In the genomic region with DNA sequence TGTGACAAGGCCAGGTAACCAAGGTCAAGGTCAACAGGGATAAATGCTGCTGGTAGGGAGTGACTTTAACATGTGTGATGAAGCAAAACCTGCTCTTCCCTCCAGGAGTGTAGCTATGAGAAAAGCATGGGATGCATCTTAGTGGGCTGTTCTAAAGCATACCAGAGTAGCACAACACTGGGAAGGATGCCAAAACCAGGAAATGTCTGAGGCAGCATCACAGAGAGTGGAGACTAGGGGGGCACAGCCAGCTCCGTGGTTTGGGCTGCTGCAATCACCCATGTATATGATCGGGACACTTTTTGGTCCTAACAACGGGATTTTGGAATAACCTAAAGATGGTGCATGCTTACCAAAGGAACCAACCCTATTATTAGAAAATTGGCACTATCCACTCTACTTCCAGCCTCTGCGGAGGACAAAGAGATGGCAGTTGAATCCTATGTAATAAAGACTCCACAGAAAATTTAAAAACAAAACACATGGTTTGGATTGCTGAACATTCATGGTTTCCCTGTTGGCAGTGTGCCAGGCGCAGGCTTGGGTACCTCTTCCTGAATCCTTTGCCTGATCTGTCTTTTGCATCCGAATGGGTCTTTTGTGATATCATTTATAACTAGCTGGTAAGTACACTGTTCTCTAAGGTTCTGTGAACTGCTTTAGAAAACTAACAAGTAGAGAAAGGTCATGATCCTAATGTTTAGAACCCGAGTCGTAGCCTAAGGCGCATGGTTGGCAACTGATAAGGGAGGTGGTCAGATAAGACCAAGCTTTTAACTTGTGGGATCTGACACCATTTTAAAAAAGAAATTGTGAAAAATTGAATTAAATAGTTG, we compare ENCODE assay signal across 12 mouse cellular contexts. TPM values are rescaled to one million over a fixed set of nuclear protein-coding genes. Genes with fewer than 3 reads are reported as not detected.
DNase-seq lines count a peak whose midpoint lies in the region; ATAC-seq and TF ChIP-seq lines count a peak whose summit lies in the region.
"Had no signal": no experiment of that assay in that cellular context is flagged by ENCODE, and none has a peak within 500 bp of the region (broad histone marks: within the 10 kb centered on the region; RNA-seq: fewer than 3 reads in every experiment).

No protein-coding gene starts in this region.

- H3K9me3 ChIP-seq in lung, embryonic 14.5 days (ENCODE audit: low read depth, low read length) = no peaks in the 10 kb centered on the region
- H3K9me3 ChIP-seq in liver, embryonic 16.5 days (replicated peaks; ENCODE audit: control insufficient read depth, low read length) = no peaks in the 10 kb centered on the region

- no peak overlapping the region for H3K4me2 ChIP-seq in lung, embryonic 14.5 days
- H3K4me2 ChIP-seq in liver, embryonic 16.5 days (ENCODE audit: low read depth, low read length) = peak overlapping the region; percentile 2; the same call in 1 of the 2 replicates

- peak; percentile 81 for ATAC-seq in lung, embryonic 14.5 days (ENCODE audit: insufficient read depth)
- ATAC-seq in erythroblast, adult 5-6 weeks (replicated peaks; ENCODE audit: low FRiP score, poor library complexity, severe bottlenecking) = peak; percentile 57
- peak; percentile 30 for ATAC-seq in liver, embryonic 16.5 days (ENCODE audit: low read depth)

- no peak for TF ChIP-seq CTCF in lung, embryonic 14.5 days (IDR thresholded peaks at IDR 0.05; ENCODE audit: low read depth)

- H3K36me3 ChIP-seq in lung, embryonic 14.5 days (ENCODE audit: insufficient read depth) = no peaks in the 10 kb centered on the region
- no peaks in the 10 kb centered on the region for H3K36me3 ChIP-seq in liver, embryonic 16.5 days (ENCODE audit: control insufficient read depth, insufficient read depth)

- peak; percentile 80 for DNase-seq in lung, embryonic 14.5 days
- no peak for DNase-seq in lung, adult 18-20 months
- DNase-seq in NIH3T3 (ENCODE audit: low read depth) = peak; percentile 64
- DNase-seq in adrenal gland, postnatal 10 days = no peak
- no peak for DNase-seq in layer of hippocampus, adult 9-10 months (ENCODE audit: low spot score)
- DNase-seq: cerebellum, adult 18-20 months; kidney, postnatal 4 days; lung, postnatal 14 days; right cerebral cortex, postnatal 25 days had no signal

- WGBS in lung, embryonic 14.5 days = 52% methylated on average over 9 of the region's 9 CpGs
- 28% methylated on average over 9 of the region's 9 CpGs for whole genome bisulfite sequencing in liver, embryonic 16.5 days (ENCODE audit: insufficient replicate concordance)

- no peak overlapping the region for H3K9ac ChIP-seq in lung, embryonic 14.5 days
- H3K9ac ChIP-seq in liver, embryonic 16.5 days (ENCODE audit: low read depth, low read length) = no peak overlapping the region

- H3K27me3 ChIP-seq in lung, embryonic 14.5 days (ENCODE audit: insufficient read depth, low read length) = no peaks in the 10 kb centered on the region
- no peaks in the 10 kb centered on the region for H3K27me3 ChIP-seq in liver, embryonic 16.5 days (ENCODE audit: control insufficient read depth, insufficient read depth, low read depth, low read length)

- H3K27ac ChIP-seq in lung, embryonic 14.5 days (ENCODE audit: low read depth) = no peak overlapping the region
- peak overlapping the region; percentile 85 for H3K27ac ChIP-seq in liver, embryonic 16.5 days (ENCODE audit: low read length)
- H3K27ac ChIP-seq: stomach, postnatal 0 days had no signal

- no peak overlapping the region for H3K4me3 ChIP-seq in lung, embryonic 14.5 days (ENCODE audit: low read depth, low read length)
- no peak overlapping the region for H3K4me3 ChIP-seq in liver, embryonic 16.5 days (ENCODE audit: low read depth, low read length)

- no peaks in the 10 kb centered on the region for H3K4me1 ChIP-seq in lung, embryonic 14.5 days (ENCODE audit: insufficient read depth)
- H3K4me1 ChIP-seq in liver, embryonic 16.5 days (ENCODE audit: control insufficient read depth, low read depth, low read length) = peaks cover 51% of the 10 kb centered on the region

RNA-seq across cellular contexts. Expression of gene Prkaa1, which starts 5.4 kb away (rescaled TPM):
- 22.3 and 23.3 TPM in 2 replicates for polyA plus RNA-seq in lung, embryonic 14.5 days (2014; fragmentation: Nextera tagmentation; extraction: Ambion mirVana)
- 13.6 and 19.8 TPM in 2 replicates for total RNA-seq in erythroblast, adult 5-6 weeks (2015; ENCODE audit: low replicate concordance)
- 12.0 and 14.8 TPM in 2 replicates for total RNA-seq in erythroblast, adult 5-6 weeks (2017; ENCODE audit: low replicate concordance)
- 11.8 and 12.3 TPM in 2 replicates for polyA plus RNA-seq in liver, embryonic 16.5 days (2015; fragmentation: Nextera tagmentation; extraction: Ambion mirVana)
- total RNA-seq in adrenal gland, postnatal 10 days (2021) = 10 to 100 TPM; 27.8 to 31.8 TPM

RNA-seq across cellular contexts. Expression of gene Rpl37, which starts 21.8 kb away (rescaled TPM):
- 683 and 808 TPM in 2 replicates for polyA plus RNA-seq in lung, embryonic 14.5 days (2014; fragmentation: Nextera tagmentation; extraction: Ambion mirVana)
- 167 and 232 TPM in 2 replicates for total RNA-seq in erythroblast, adult 5-6 weeks (2015; ENCODE audit: low replicate concordance)
- 170 and 249 TPM in 2 replicates for total RNA-seq in erythroblast, adult 5-6 weeks (2017; ENCODE audit: low replicate concordance)
- 249 and 306 TPM in 2 replicates for polyA plus RNA-seq in liver, embryonic 16.5 days (2015; fragmentation: Nextera tagmentation; extraction: Ambion mirVana)
- 100 to 1,000 TPM; 429 to 446 TPM for total RNA-seq in adrenal gland, postnatal 10 days (2021)

RNA-seq across cellular contexts. Expression of gene Card6, which starts 29.9 kb away (rescaled TPM):
- polyA plus RNA-seq in lung, embryonic 14.5 days (2014; fragmentation: Nextera tagmentation; extraction: Ambion mirVana) = 1.7 and 2.2 TPM in 2 replicates
- 1.7 TPM in 1 of 2 replicates, not detected in the other for total RNA-seq in erythroblast, adult 5-6 weeks (2015; ENCODE audit: low replicate concordance)
- 0.42 and 1.3 TPM in 2 replicates for total RNA-seq in erythroblast, adult 5-6 weeks (2017; ENCODE audit: low replicate concordance)
- 1.5 and 1.7 TPM in 2 replicates for polyA plus RNA-seq in liver, embryonic 16.5 days (2015; fragmentation: Nextera tagmentation; extraction: Ambion mirVana)
- total RNA-seq in adrenal gland, postnatal 10 days (2021) = 1 to 10 TPM; 9.3 TPM

RNA-seq across cellular contexts. Expression of gene Ttc33, which starts 47.1 kb away (rescaled TPM):
- polyA plus RNA-seq in lung, embryonic 14.5 days (2014; fragmentation: Nextera tagmentation; extraction: Ambion mirVana) = 41.9 and 44.6 TPM in 2 replicates
- 12.3 and 29.4 TPM in 2 replicates for total RNA-seq in erythroblast, adult 5-6 weeks (2015; ENCODE audit: low replicate concordance)
- total RNA-seq in erythroblast, adult 5-6 weeks (2017; ENCODE audit: low replicate concordance) = 26.4 and 28.4 TPM in 2 replicates
- polyA plus RNA-seq in liver, embryonic 16.5 days (2015; fragmentation: Nextera tagmentation; extraction: Ambion mirVana) = 14.1 and 16.1 TPM in 2 replicates
- 10 to 100 TPM; 32.7 to 35.4 TPM for total RNA-seq in adrenal gland, postnatal 10 days (2021)

Comparison
In these comparisons a context has a peak if more than half of its experiments do, and no peak if none do; other contexts are left out.
1. DNase-seq: peak in lung, embryonic 14.5 days (single experiment) and NIH3T3 (single experiment); none in lung, adult 18-20 months (0 of 2), adrenal gland, postnatal 10 days (single experiment) and layer of hippocampus, adult 9-10 months (single experiment).
2. ATAC-seq: peak in every context shown above with its lines; median percentile 81 in lung, embryonic 14.5 days; 57 in erythroblast, adult 5-6 weeks; 30 in liver, embryonic 16.5 days.